Mouse (Mus musculus): ENCODE results near the gene Zfp513. TPM values are rescaled to one million over a fixed set of nuclear protein-coding genes. Genes with fewer than 3 reads are reported as not detected.
A peak's percentile ranks its signal among the peaks of the same experiment; 100 is the strongest.
"Not testable (repeated sequence)": the region's sequence is repeated elsewhere in the genome, so short reads cannot be mapped to it uniquely, and the experiment has no call there.

The Zfp513 gene
- polyA plus RNA-seq, 1 experiment from 2014 or later: 17.0 TPM

- Histone ChIP-seq H3K36me3 (replicated peaks) (no peaks in the 10 kb centered on the region), H3K9ac (peak overlapping the region; percentile 87), H3K4me3 (peak overlapping the region; percentile 92), H3K4me2 (peak overlapping the region; percentile 64), H3K27me3 (replicated peaks) (no peaks in the 10 kb centered on the region), H3K9me3 (no peaks in the 10 kb centered on the region), H3K4me1 (peaks cover 25% of the 10 kb centered on the region), H3K27ac (peak overlapping the region; percentile 96)
- under 1% methylated on average over 40 of the region's 40 CpGs for WGBS
- peak; percentile 77 for ATAC-seq (replicated peaks)
These were observed 17.9 kb upstream of the Zfp513 start for GRCm38 (mm10) chr5:31219911-31220447.

- Histone ChIP-seq H3K4me2 (peak overlapping the region; percentile 64), H3K4me3 (peak overlapping the region; percentile 92), H3K27ac (peak overlapping the region; percentile 96), H3K9me3 (no peaks in the 10 kb centered on the region), H3K4me1 (peaks cover 25% of the 10 kb centered on the region), H3K36me3 (replicated peaks) (no peaks in the 10 kb centered on the region), H3K9ac (peak overlapping the region; percentile 87), H3K27me3 (replicated peaks) (no peaks in the 10 kb centered on the region)
- ATAC-seq (replicated peaks): no peak
- WGBS: 2% methylated on average over 11 of the region's 11 CpGs
These were observed 17.4 kb upstream of the Zfp513 start for GRCm38 (mm10) chr5:31219474-31219873.

GRCm38 (mm10) chr5:31219070-31219469 is 17.0 kb upstream of the Zfp513 start:
- Histone ChIP-seq H3K4me3 (peak overlapping the region; percentile 92), H3K36me3 (replicated peaks) (no peaks in the 10 kb centered on the region), H3K27me3 (replicated peaks) (no peaks in the 10 kb centered on the region), H3K4me1 (peaks cover 25% of the 10 kb centered on the region), H3K27ac (no peak overlapping the region), H3K4me2 (peak overlapping the region; percentile 64), H3K9ac (peak overlapping the region; percentile 15; the same call in 1 of the 2 replicates), H3K9me3 (no peaks in the 10 kb centered on the region)
- 3% methylated on average over 2 of the region's 2 CpGs for WGBS
- no peak for ATAC-seq (replicated peaks)

DNA sequence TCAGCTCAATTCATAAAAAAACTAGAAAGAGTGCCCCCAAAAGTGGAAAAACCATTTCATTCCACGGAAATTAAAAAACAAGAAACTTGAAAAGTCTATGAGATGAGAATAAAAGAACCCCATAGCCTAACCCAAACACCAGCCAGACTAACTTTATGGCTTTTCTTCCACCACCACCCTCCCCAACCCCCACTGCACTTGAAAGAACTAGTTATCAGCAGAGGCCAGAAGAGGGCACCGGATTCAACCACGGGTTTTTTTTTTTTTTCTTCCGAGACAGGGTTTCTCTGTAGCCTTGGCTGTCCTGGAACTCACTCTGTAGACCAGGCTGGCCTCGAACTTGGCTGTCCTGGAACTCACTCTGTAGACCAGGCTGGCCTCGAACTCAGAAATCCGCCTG is 16.2 kb upstream of the Zfp513 start:
- WGBS: 76% methylated on average over 7 of the region's 7 CpGs
- peaks cover 25% of the 10 kb centered on the region for H3K4me1 ChIP-seq
- H3K27ac ChIP-seq: no peak overlapping the region
- H3K4me2 ChIP-seq: peak overlapping the region; percentile 64; the same call in 1 of the 2 replicates
- H3K9me3 ChIP-seq: no peaks in the 10 kb centered on the region
- no peaks in the 10 kb centered on the region for H3K27me3 ChIP-seq (replicated peaks)
- ATAC-seq (replicated peaks): no peak
- no peaks in the 10 kb centered on the region for H3K36me3 ChIP-seq (replicated peaks)
- H3K4me3 ChIP-seq: no peak overlapping the region
- H3K9ac ChIP-seq: no peak overlapping the region

DNA sequence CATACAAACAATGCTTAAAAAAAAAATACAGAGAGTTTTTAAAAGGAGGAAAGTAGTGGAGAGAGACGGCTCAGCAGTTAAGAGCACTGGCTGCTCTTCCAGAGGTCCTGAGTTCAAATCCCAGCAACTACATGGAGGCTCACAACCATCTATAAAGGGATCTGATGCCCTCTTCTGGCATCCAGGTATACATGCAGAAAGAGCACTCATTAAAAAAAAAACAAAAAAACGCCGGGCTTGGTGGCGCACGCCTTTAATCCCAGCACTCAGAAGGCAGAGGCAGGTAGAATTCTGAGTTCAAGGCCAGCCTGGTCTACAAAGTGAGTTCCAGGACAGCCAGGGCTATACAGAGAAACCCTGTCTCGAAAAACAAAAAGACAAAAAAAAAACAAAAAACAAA is 14.5 kb upstream of the Zfp513 start:
- H3K9me3 ChIP-seq; H3K36me3 ChIP-seq (replicated peaks); H3K4me2 ChIP-seq; H3K27ac ChIP-seq; H3K9ac ChIP-seq; H3K27me3 ChIP-seq (replicated peaks); ATAC-seq (replicated peaks); H3K4me3 ChIP-seq: not testable (repeated sequence)
- H3K4me1 ChIP-seq: peaks cover 18% of the 10 kb centered on the region
- WGBS: 88% methylated on average over 6 of the region's 6 CpGs

GRCm38 (mm10) chr5:31204421-31204820 is 2.3 kb upstream of the Zfp513 start:
- Histone ChIP-seq H3K4me3 (no peak overlapping the region), H3K4me2 (no peak overlapping the region), H3K4me1 (peaks cover 27% of the 10 kb centered on the region), H3K36me3 (replicated peaks) (peaks cover 50% of the 10 kb centered on the region), H3K27me3 (replicated peaks) (no peaks in the 10 kb centered on the region), H3K27ac (no peak overlapping the region), H3K9ac (no peak overlapping the region), H3K9me3 (peaks cover 4% of the 10 kb centered on the region)
- no peak for ATAC-seq (replicated peaks)
- WGBS: 95% methylated on average over 6 of the region's 6 CpGs

GRCm38 (mm10) chr5:31203866-31204265 is 1.8 kb upstream of the Zfp513 start:
- peaks cover 56% of the 10 kb centered on the region for H3K36me3 ChIP-seq (replicated peaks)
- 92% methylated on average over 2 of the region's 2 CpGs for WGBS

DNA sequence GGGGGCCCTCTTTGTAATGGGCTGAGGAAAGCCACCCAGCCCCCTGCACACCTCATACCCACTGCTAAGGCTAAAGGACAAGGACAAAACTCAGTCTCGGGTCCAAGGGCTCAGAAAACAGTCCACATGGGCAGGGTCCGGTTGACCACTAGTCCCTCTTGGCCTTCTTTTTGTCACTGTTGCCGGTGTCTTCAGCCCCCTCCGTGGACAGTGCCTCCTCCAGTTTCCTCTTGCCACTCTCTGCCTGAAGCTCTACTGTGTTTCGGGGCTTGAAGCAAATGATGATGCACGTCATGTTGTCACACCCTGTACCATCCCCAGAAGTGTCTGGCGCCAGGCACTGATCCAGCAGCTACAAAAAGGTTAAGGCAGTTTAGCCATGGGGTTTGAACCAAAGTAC is 830 bp upstream of the Zfp513 start:
- no peak for ATAC-seq (replicated peaks)
- WGBS: 83% methylated on average over 7 of the region's 7 CpGs
- peak overlapping the region; percentile 81 for H3K27ac ChIP-seq
- H3K4me1 ChIP-seq: peaks cover 27% of the 10 kb centered on the region
- H3K27me3 ChIP-seq (replicated peaks): no peaks in the 10 kb centered on the region
- peak overlapping the region; percentile 64 for H3K4me2 ChIP-seq
- H3K36me3 ChIP-seq (replicated peaks): peaks cover 65% of the 10 kb centered on the region
- no peak overlapping the region for H3K9ac ChIP-seq
- peak overlapping the region; percentile 92 for H3K4me3 ChIP-seq
- peaks cover 4% of the 10 kb centered on the region for H3K9me3 ChIP-seq

More at GRCm38 (mm10) chr5:31203866-31204265, 1.8 kb upstream of the Zfp513 start:
- Histone ChIP-seq H3K9ac (no peak overlapping the region), H3K4me3 (no peak overlapping the region), H3K9me3 (peaks cover 4% of the 10 kb centered on the region), H3K4me2 (no peak overlapping the region), H3K27ac (no peak overlapping the region), H3K27me3 (replicated peaks) (no peaks in the 10 kb centered on the region), H3K4me1 (peaks cover 27% of the 10 kb centered on the region)
- ATAC-seq (replicated peaks): no peak

- H3K4me2 ChIP-seq: peak overlapping the region; percentile 64
- no peaks in the 10 kb centered on the region for H3K27me3 ChIP-seq (replicated peaks)
- peak overlapping the region; percentile 92 for H3K9ac ChIP-seq
- H3K27ac ChIP-seq: peak overlapping the region; percentile 85
- peaks cover 71% of the 10 kb centered on the region for H3K36me3 ChIP-seq (replicated peaks)
- WGBS: 19% methylated on average over 13 of the region's 13 CpGs
- H3K4me1 ChIP-seq: peaks cover 27% of the 10 kb centered on the region
- peaks cover 4% of the 10 kb centered on the region for H3K9me3 ChIP-seq
- ATAC-seq (replicated peaks): no peak
- peak overlapping the region; percentile 92 for H3K4me3 ChIP-seq
These were observed 911 bp downstream of the Zfp513 start for GRCm38 (mm10) chr5:31201042-31201741.

GRCm38 (mm10) chr5:31200327-31200768 is 1.8 kb downstream of the Zfp513 start:
- H3K4me3 ChIP-seq: 0 out of 2 replicates have a peak overlapping the region, but pooled peaks have one; percentile 4

GRCm38 (mm10) chr5:31199893-31200292 is 2.2 kb downstream of the Zfp513 start:
- ATAC-seq (replicated peaks): no peak
- Histone ChIP-seq H3K9me3 (peaks cover 4% of the 10 kb centered on the region), H3K4me3 (0 out of 2 replicates have a peak overlapping the region, but pooled peaks have one; percentile 4), H3K27ac (no peak overlapping the region), H3K27me3 (replicated peaks) (no peaks in the 10 kb centered on the region), H3K9ac (no peak overlapping the region), H3K4me2 (no peak overlapping the region), H3K4me1 (peaks cover 27% of the 10 kb centered on the region), H3K36me3 (replicated peaks) (peaks cover 73% of the 10 kb centered on the region)
- 85% methylated on average over 9 of the region's 9 CpGs for WGBS

More at GRCm38 (mm10) chr5:31200327-31200768, 1.8 kb downstream of the Zfp513 start:
- H3K9ac ChIP-seq: no peak overlapping the region
- H3K27ac ChIP-seq: no peak overlapping the region
- H3K9me3 ChIP-seq: peaks cover 4% of the 10 kb centered on the region
- H3K36me3 ChIP-seq (replicated peaks): peaks cover 74% of the 10 kb centered on the region
- H3K4me2 ChIP-seq: peak overlapping the region; percentile 64
- peaks cover 27% of the 10 kb centered on the region for H3K4me1 ChIP-seq
- ATAC-seq (replicated peaks): no peak
- WGBS: 92% methylated on average over 27 of the region's 27 CpGs
- no peaks in the 10 kb centered on the region for H3K27me3 ChIP-seq (replicated peaks)

DNA sequence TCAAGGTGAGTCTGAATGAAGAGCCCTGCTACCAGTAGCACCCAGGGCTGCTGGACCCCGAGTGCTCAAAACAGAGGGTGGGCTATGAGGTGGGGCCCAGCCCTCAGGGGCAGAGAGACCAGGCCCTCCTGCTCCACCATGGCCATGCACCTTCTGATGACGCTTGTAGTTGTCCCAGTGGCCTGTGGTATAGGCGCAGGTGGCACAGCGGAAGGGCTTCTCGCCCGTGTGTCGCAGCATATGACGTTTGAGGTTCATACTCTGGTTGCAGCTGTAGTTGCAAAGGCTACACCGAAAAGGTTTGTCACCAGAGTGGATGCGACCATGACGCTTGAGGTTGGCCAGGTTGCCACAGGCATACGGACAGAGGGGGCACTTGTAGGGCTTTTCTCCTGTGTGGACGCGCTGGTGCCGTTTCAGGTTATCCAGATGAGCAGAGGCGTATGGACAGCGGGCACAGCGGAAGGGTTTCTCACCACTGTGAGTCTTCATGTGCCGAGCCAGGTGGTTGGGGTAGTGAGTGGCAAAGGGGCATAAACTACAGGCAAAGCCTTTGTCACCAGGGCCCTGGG is 2.7 kb downstream of the Zfp513 start:
- Histone ChIP-seq H3K9me3 (peaks cover 4% of the 10 kb centered on the region), H3K9ac (no peak overlapping the region), H3K4me1 (peaks cover 30% of the 10 kb centered on the region), H3K4me3 (no peak overlapping the region), H3K27me3 (replicated peaks) (no peaks in the 10 kb centered on the region), H3K4me2 (no peak overlapping the region), H3K27ac (no peak overlapping the region), H3K36me3 (replicated peaks) (peaks cover 72% of the 10 kb centered on the region)
- ATAC-seq (replicated peaks): no peak
- 94% methylated on average over 19 of the region's 19 CpGs for WGBS

All from midbrain, embryonic 15.5 days (tissue).